Mouse (Mus musculus) naive thymus-derived CD4-positive, alpha-beta T cell, adult 2 months (primary cell): ENCODE results near the gene Frmd4a.
"Not testable (repeated sequence)": the region's sequence is repeated elsewhere in the genome, so short reads cannot be mapped to it uniquely, and the experiment has no call there.

Experiments used
- DNase-seq: peaks from one replicate; pipeline ENCODE4 v3.0.0-alpha.2; 2011; ENCODE audit warnings: low read depth

Frmd4a gene

GRCm38 (mm10) chr2:4196041-4196440 is 178.5 kb downstream of the Frmd4a start:
- DNase-seq: no peak

GRCm38 (mm10) chr2:4209234-4209633 is 191.7 kb downstream of the Frmd4a start:
- no peak for DNase-seq

- no peak for DNase-seq
These were observed 204.9 kb downstream of the Frmd4a start for GRCm38 (mm10) chr2:4222497-4222828.

GRCm38 (mm10) chr2:4223316-4223715 is 205.8 kb downstream of the Frmd4a start:
- DNase-seq: no peak

GRCm38 (mm10) chr2:4226941-4227558 is 209.5 kb downstream of the Frmd4a start:
- no peak for DNase-seq

- no peak for DNase-seq
These were observed 210.0 kb downstream of the Frmd4a start for GRCm38 (mm10) chr2:4227563-4227962.

GRCm38 (mm10) chr2:4228510-4228909 is 211.0 kb downstream of the Frmd4a start:
- DNase-seq: no peak

GRCm38 (mm10) chr2:4232335-4232734 is 214.8 kb downstream of the Frmd4a start:
- no peak for DNase-seq

GRCm38 (mm10) chr2:4232761-4233322 is 215.3 kb downstream of the Frmd4a start:
- DNase-seq: no peak

GRCm38 (mm10) chr2:4237686-4238085 is 220.2 kb downstream of the Frmd4a start:
- no peak for DNase-seq

- DNase-seq: no peak
These were observed 232.2 kb downstream of the Frmd4a start for GRCm38 (mm10) chr2:4249723-4250122.

- no peak for DNase-seq
These were observed 235.2 kb downstream of the Frmd4a start for GRCm38 (mm10) chr2:4252541-4253291.

- DNase-seq: no peak
These were observed 235.8 kb downstream of the Frmd4a start for GRCm38 (mm10) chr2:4253348-4253747.

- no peak for DNase-seq
These were observed 236.6 kb downstream of the Frmd4a start for GRCm38 (mm10) chr2:4254083-4254482.

- no peak for DNase-seq
These were observed 238.7 kb downstream of the Frmd4a start for GRCm38 (mm10) chr2:4256242-4256641.

GRCm38 (mm10) chr2:4257604-4258003 is 240.1 kb downstream of the Frmd4a start:
- no peak for DNase-seq

- not testable (repeated sequence) for DNase-seq
These were observed 241.3 kb downstream of the Frmd4a start for GRCm38 (mm10) chr2:4258803-4259202.

- DNase-seq: no peak
These were observed 243.0 kb downstream of the Frmd4a start for GRCm38 (mm10) chr2:4260324-4261058.

- DNase-seq: no peak
These were observed 245.2 kb downstream of the Frmd4a start for GRCm38 (mm10) chr2:4262667-4263066.

GRCm38 (mm10) chr2:4267377-4267776 is 249.9 kb downstream of the Frmd4a start:
- DNase-seq: no peak

GRCm38 (mm10) chr2:4282777-4283176 is 265.3 kb downstream of the Frmd4a start:
- DNase-seq: no peak

- no peak for DNase-seq
These were observed 268.3 kb downstream of the Frmd4a start for GRCm38 (mm10) chr2:4285693-4286291.
